Mouse (Mus musculus) liver, adult (tissue): ENCODE data around the gene Lrrc34.

ENCODE experiments used
- GATA4 ChIP-seq: IDR thresholded peaks from 2 replicates; pipeline ENCODE4 v1.6.1; 2014; ENCODE audit warnings: mild to moderate bottlenecking, low read length; ENCODE audit not compliant: insufficient replicate concordance

The Lrrc34 gene

DNA sequence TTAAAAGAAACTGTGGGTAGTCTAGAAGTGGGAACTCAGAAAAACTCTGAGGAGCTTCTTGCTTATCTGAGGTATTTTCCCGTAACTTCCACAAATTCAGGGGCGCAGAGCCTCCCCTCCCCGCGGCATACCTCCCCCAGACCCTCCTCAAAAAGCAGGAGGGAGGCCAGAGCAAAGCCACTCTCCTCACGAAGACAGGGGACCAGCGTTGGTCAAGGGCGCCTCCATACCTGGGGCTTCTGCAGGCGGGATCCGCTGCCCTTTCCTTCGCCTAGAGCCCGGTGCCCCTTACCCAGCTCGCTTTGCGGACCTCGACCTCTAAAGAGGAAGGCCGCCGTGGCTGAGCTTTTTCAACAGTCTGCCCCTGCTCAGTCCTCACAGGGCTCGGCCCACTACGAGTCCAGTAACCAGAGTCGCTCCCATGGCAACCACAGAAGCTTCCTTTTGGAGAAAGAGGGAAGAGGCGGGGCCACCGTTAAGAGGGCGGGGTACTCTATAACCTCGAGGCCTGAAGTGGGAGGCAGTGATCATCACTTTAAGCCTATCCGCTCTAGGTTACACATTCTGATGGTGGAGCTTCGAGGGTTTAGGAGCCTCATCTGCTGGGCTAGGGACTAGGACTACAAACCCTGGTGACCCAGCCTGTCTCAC is at the start of gene Lrrc34:
TSS of gene Lrrc34 (minus strand) at position 430 of the 651 bp plus-strand sequence.
- no peak for TF ChIP-seq GATA4

DNA sequence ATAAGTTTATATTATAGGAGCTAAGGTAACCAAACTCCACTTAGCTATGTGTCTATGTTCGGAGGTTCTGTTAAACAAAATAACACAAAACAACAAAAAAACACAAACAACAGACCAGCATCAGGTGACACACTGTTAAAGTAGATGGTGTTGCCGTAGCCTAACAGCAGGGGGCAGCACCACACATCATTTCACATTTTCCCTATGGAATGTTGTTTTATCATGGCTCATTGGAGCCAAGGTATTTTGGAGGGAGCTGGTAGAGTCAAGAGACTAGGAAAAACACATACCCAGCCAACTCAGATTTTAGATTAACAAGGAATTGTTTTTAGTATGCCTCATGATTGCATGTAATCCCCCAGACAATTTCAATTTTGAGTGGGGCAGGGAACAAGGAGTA is 48.7 kb upstream of the Lrrc34 start:
- TF ChIP-seq GATA4: no peak

GRCm38 (mm10) chr3:30695661-30696060 is 48.0 kb upstream of the Lrrc34 start:
- no peak for TF ChIP-seq GATA4

DNA sequence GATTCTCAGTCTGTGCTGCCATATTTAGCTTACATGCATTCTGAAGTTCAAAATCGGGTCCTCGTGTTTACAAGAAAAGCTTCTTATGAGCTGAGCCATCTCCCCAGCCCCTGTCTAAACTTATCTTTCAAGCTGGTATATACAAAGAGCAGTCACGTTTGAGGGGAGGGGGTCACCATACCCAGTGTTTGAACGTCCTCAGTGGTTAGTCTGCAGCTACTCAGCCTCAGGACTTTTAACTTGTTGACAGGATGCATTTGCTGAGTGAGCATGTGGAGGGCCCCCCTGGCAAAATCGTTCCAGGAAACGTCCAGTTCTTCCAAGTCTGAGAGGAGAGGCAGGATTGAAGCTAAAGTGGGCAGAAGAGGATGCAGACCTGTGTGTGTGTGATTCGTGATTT is 43.3 kb upstream of the Lrrc34 start:
- no peak for TF ChIP-seq GATA4

DNA sequence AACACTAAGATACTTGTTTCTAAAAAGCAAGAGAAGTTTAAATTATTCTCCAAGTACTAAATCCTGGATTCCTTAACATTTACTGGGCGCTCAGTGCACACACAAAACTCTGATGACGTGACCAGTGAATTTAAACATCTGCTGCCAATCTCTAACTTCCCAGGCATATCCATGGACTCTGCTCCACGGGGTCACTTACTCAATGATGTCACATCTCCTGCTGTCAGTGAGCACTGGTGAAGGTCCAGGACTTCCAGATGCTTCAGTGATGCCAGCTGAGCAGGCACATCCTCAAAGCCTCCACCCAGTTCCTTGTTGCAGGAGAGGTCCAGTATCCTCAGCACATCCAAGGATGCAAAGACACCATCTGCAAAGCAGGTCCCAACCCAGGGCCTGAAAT is 39.5 kb upstream of the Lrrc34 start:
- TF ChIP-seq GATA4: no peak

GRCm38 (mm10) chr3:30683190-30683589 is 35.5 kb upstream of the Lrrc34 start:
- TF ChIP-seq GATA4: no peak

- TF ChIP-seq GATA4: no peak
Observed at GRCm38 (mm10) chr3:30658486-30658885, 10.8 kb upstream of the Lrrc34 start.

DNA sequence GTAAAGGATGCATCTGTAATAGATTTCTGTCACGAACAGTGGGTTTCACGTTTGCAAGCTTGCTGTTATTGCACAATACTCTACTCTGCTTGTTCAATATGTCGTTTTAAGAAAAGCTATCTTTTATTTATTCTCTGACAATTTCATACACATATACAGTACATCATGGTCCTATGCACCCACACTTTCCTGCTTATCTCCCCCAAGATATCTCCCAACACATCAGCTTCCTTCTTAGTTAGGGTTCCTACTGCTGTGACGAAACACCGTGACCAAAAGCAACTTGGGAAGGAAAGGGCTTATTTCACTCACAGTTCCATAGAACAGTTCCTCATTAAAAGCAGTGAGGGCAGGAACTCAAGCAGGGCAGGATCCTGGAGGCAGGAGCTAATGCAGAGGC is 8.3 kb upstream of the Lrrc34 start:
- no peak for TF ChIP-seq GATA4

DNA sequence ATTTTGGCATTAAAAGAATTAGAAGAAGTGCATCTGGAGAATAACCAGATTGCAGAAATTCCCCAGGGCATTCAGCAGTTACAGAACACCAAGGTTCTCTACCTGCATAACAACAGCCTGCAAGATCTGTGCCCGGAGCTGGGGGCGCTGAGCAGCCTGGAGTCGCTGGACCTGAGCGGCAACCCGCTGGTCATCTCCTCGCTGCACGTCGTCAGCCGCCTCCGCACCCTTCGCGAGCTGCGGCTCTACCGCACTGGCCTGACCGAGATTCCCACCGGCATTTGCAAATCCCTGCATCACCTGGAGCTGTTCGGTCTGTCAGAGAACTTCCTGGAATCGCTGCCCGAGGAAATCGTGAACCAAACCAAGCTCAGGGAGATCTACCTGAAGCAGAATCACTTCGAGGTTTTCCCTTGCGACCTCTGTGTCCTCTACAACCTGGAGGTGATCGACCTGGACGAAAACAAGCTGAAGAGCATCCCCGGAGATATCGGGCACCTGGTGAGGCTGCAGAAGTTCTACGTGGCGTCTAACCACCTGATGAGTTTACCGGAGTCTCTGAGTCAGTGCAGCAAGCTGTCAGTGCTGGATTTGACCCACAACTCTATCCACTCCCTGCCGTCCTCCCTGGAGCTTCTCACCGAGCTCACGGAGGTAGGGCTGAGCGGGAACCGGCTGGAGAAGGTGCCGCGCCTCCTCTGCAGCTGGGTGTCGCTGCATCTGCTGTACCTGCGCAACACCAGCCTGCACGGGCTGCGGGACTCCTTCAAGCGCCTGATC is 2.6 kb upstream of the Lrrc34 start:
- no peak for TF ChIP-seq GATA4

DNA sequence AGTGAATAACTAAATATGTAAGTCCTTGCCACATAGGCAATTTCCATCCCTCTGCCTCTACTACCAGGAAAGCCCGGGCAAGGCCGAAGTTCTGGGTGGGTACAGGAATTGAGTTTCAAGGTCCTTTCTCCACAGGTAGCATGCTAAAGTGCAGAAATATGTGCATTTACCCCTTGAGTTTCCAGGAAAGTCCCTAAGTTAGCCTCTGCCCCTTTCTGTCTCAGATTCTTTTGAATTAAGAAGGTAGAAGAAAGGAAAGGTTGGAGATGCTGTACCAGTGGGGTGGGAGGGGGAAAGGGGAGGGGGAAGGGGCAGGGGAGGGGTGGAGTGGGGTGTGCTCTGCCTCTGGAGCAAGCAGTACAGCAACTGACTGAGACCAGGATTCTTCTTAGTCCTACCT is 797 bp upstream of the Lrrc34 start:
- TF ChIP-seq GATA4: no peak

- no peak for TF ChIP-seq GATA4
Observed at GRCm38 (mm10) chr3:30646761-30647160, 908 bp downstream of the Lrrc34 start.

- TF ChIP-seq GATA4: no peak
Observed at GRCm38 (mm10) chr3:30644207-30644606, 3.5 kb downstream of the Lrrc34 start, which contains the start of gene Lrriq4. TSS of gene Lrriq4 (plus strand) at chr3:30644507.

DNA sequence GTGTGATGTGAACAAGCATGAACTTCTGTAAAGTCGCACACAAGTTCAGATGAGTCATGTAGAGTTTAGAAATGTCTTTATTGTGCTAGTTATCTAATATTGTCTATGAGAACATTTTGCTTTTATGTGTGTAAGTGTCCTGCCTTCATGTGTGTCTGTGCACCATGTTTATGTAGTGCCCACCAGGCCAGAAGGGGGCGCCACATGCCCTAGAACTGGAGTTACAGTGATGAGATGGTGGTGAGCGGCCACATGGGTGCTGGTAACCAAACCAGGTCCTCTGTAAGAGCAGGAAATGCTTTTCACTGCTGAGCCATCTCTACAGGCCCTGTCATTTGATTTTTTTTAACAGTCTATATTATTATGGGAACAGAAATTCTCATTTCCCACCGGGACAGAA is 12.0 kb downstream of the Lrrc34 start:
- TF ChIP-seq GATA4: no peak

- no peak for TF ChIP-seq GATA4
Observed at GRCm38 (mm10) chr3:30633681-30634080, 14.0 kb downstream of the Lrrc34 start.

- peak; percentile 42; the same call in 1 of the 2 replicates for TF ChIP-seq GATA4
Observed at GRCm38 (mm10) chr3:30620132-30620531, 27.5 kb downstream of the Lrrc34 start.

DNA sequence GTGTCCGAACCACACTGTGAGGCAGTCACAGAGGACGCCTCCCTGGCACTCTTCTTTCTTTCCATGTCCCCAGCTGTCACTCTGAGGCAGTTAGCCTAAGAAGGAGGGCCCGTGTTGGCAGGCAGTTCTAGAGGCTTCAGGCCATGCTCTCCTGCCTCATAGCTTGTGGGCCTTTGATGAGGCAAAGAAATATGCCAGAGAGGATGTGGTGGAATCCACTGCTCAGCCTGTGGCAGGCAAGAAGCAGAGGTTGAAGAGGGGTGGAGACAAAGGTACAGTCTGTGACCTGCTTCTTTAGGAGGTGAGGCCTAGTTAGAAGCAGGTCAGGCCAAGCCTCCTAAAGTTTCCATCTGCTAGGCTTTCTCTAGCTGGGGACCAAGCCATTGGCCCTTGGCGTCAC is 36.7 kb downstream of the Lrrc34 start:
- no peak for TF ChIP-seq GATA4
